Mouse (Mus musculus): Measurements from ENCODE around the gene Gatd1. TPM values are rescaled to one million over a fixed set of nuclear protein-coding genes. Genes with fewer than 3 reads are reported as not detected.
"Not testable (repeated sequence)": the region's sequence is repeated elsewhere in the genome, so short reads cannot be mapped to it uniquely, and the experiment has no call there.

The Gatd1 gene
- polyA plus RNA-seq, 1 experiment from 2014 or later = 13.5 TPM

- no peak overlapping the region for H3K4me2 ChIP-seq (ENCODE audit: low read depth, low read length)
- 83% methylated on average over 14 of the region's 14 CpGs for WGBS (ENCODE audit: insufficient replicate concordance)
- no peaks in the 10 kb centered on the region for H3K9me3 ChIP-seq (replicated peaks; ENCODE audit: control insufficient read depth, low read length)
- peaks cover 24% of the 10 kb centered on the region for H3K4me1 ChIP-seq (ENCODE audit: control insufficient read depth, low read depth, low read length)
- H3K9ac ChIP-seq (ENCODE audit: low read depth, low read length) = no peak overlapping the region
- ATAC-seq (ENCODE audit: low read depth) = no peak
- peaks cover 26% of the 10 kb centered on the region for H3K27me3 ChIP-seq (ENCODE audit: control insufficient read depth, insufficient read depth, low read depth, low read length)
- no peak overlapping the region for H3K4me3 ChIP-seq (ENCODE audit: low read depth, low read length)
- H3K27ac ChIP-seq (ENCODE audit: low read length) = no peak overlapping the region
- H3K36me3 ChIP-seq (ENCODE audit: control insufficient read depth, insufficient read depth) = no peaks in the 10 kb centered on the region
Observed at GRCm38 (mm10) chr7:141457236-141457635, 43.3 kb upstream of the Gatd1 start.

GRCm38 (mm10) chr7:141456739-141457138 is 42.8 kb upstream of the Gatd1 start:
- no peak for ATAC-seq (ENCODE audit: low read depth)
- Histone ChIP-seq H3K4me2 (ENCODE audit: low read depth, low read length) (no peak overlapping the region), H3K4me3 (ENCODE audit: low read depth, low read length) (no peak overlapping the region), H3K4me1 (ENCODE audit: control insufficient read depth, low read depth, low read length) (peaks cover 27% of the 10 kb centered on the region), H3K9ac (ENCODE audit: low read depth, low read length) (no peak overlapping the region), H3K27ac (ENCODE audit: low read length) (peak overlapping the region; percentile 12; the same call in 1 of the 2 replicates), H3K36me3 (ENCODE audit: control insufficient read depth, insufficient read depth) (peaks cover 3% of the 10 kb centered on the region), H3K9me3 (replicated peaks; ENCODE audit: control insufficient read depth, low read length) (no peaks in the 10 kb centered on the region), H3K27me3 (ENCODE audit: control insufficient read depth, insufficient read depth, low read depth, low read length) (peaks cover 21% of the 10 kb centered on the region)
- WGBS (ENCODE audit: insufficient replicate concordance) = 74% methylated on average over 6 of the region's 6 CpGs

GRCm38 (mm10) chr7:141455610-141456314 is 41.8 kb upstream of the Gatd1 start:
- H3K27me3 ChIP-seq (ENCODE audit: control insufficient read depth, insufficient read depth, low read depth, low read length) = peaks cover 11% of the 10 kb centered on the region
- H3K9ac ChIP-seq (ENCODE audit: low read depth, low read length) = peak overlapping the region; percentile 81
- peaks cover 27% of the 10 kb centered on the region for H3K4me1 ChIP-seq (ENCODE audit: control insufficient read depth, low read depth, low read length)
- peak; percentile 40 for ATAC-seq (ENCODE audit: low read depth)
- H3K36me3 ChIP-seq (ENCODE audit: control insufficient read depth, insufficient read depth) = peaks cover 12% of the 10 kb centered on the region
- peak overlapping the region; percentile 90 for H3K4me3 ChIP-seq (ENCODE audit: low read depth, low read length)
- 2% methylated on average over 23 of the region's 23 CpGs for WGBS (ENCODE audit: insufficient replicate concordance)
- H3K9me3 ChIP-seq (replicated peaks; ENCODE audit: control insufficient read depth, low read length) = no peaks in the 10 kb centered on the region
- peak overlapping the region; percentile 100 for H3K4me2 ChIP-seq (ENCODE audit: low read depth, low read length)
- peak overlapping the region; percentile 92 for H3K27ac ChIP-seq (ENCODE audit: low read length)

- H3K9ac ChIP-seq (ENCODE audit: low read depth, low read length) = peak within 1 kb of the TSS; percentile 81
- under 1% methylated on average over 42 of the region's 45 CpGs for WGBS (ENCODE audit: insufficient replicate concordance)
- H3K27me3 ChIP-seq (ENCODE audit: control insufficient read depth, insufficient read depth, low read depth, low read length) = peaks cover 5% of the 10 kb centered on the region; the same call in 1 of the 2 replicates
- no peaks in the 10 kb centered on the region for H3K9me3 ChIP-seq (replicated peaks; ENCODE audit: control insufficient read depth, low read length)
- H3K4me3 ChIP-seq (ENCODE audit: low read depth, low read length) = peak within 1 kb of the TSS; percentile 90
- ATAC-seq (ENCODE audit: low read depth) = peak; percentile 91
- H3K36me3 ChIP-seq (ENCODE audit: control insufficient read depth, insufficient read depth) = peaks cover 15% of the 10 kb centered on the region
- peaks cover 31% of the 10 kb centered on the region for H3K4me1 ChIP-seq (ENCODE audit: control insufficient read depth, low read depth, low read length)
- peak within 1 kb of the TSS; percentile 100 for H3K4me2 ChIP-seq (ENCODE audit: low read depth, low read length)
- peak within 1 kb of the TSS; percentile 92 for H3K27ac ChIP-seq (ENCODE audit: low read length)
Observed at GRCm38 (mm10) chr7:141454967-141455551, 41.1 kb upstream of the Gatd1 start, which contains the start of gene Pnpla2. TSS of gene Pnpla2 (plus strand) at chr7:141455198.

GRCm38 (mm10) chr7:141453636-141454035 is 39.7 kb upstream of the Gatd1 start:
- Histone ChIP-seq H3K9ac (ENCODE audit: low read depth, low read length) (no peak overlapping the region), H3K36me3 (ENCODE audit: control insufficient read depth, insufficient read depth) (peaks cover 19% of the 10 kb centered on the region), H3K4me3 (ENCODE audit: low read depth, low read length) (no peak overlapping the region), H3K27me3 (ENCODE audit: control insufficient read depth, insufficient read depth, low read depth, low read length) (no peaks in the 10 kb centered on the region), H3K27ac (ENCODE audit: low read length) (no peak overlapping the region), H3K4me1 (ENCODE audit: control insufficient read depth, low read depth, low read length) (peaks cover 39% of the 10 kb centered on the region), H3K9me3 (replicated peaks; ENCODE audit: control insufficient read depth, low read length) (no peaks in the 10 kb centered on the region), H3K4me2 (ENCODE audit: low read depth, low read length) (no peak overlapping the region)
- no peak for ATAC-seq (ENCODE audit: low read depth)
- WGBS (ENCODE audit: insufficient replicate concordance) = 70% methylated on average over 2 of the region's 2 CpGs

- peaks cover 19% of the 10 kb centered on the region for H3K36me3 ChIP-seq (ENCODE audit: control insufficient read depth, insufficient read depth)
- no peak overlapping the region; the same call in 1 of the 2 replicates for H3K9ac ChIP-seq (ENCODE audit: low read depth, low read length)
- H3K4me3 ChIP-seq (ENCODE audit: low read depth, low read length) = no peak overlapping the region
- H3K27me3 ChIP-seq (ENCODE audit: control insufficient read depth, insufficient read depth, low read depth, low read length) = no peaks in the 10 kb centered on the region
- H3K27ac ChIP-seq (ENCODE audit: low read length) = no peak overlapping the region
- no peaks in the 10 kb centered on the region for H3K9me3 ChIP-seq (replicated peaks; ENCODE audit: control insufficient read depth, low read length)
- H3K4me1 ChIP-seq (ENCODE audit: control insufficient read depth, low read depth, low read length) = peaks cover 42% of the 10 kb centered on the region
- no peak overlapping the region for H3K4me2 ChIP-seq (ENCODE audit: low read depth, low read length)
- ATAC-seq (ENCODE audit: low read depth) = no peak
Observed at GRCm38 (mm10) chr7:141451928-141452327, 38.0 kb upstream of the Gatd1 start.

- H3K27me3 ChIP-seq (ENCODE audit: control insufficient read depth, insufficient read depth, low read depth, low read length) = no peaks in the 10 kb centered on the region
- H3K4me2 ChIP-seq (ENCODE audit: low read depth, low read length) = peak within 1 kb of the TSS; percentile 86
- peaks cover 19% of the 10 kb centered on the region for H3K36me3 ChIP-seq (ENCODE audit: control insufficient read depth, insufficient read depth)
- H3K4me1 ChIP-seq (ENCODE audit: control insufficient read depth, low read depth, low read length) = peaks cover 47% of the 10 kb centered on the region
- ATAC-seq (ENCODE audit: low read depth) = peak; percentile 88
- peak within 1 kb of the TSS; percentile 89 for H3K27ac ChIP-seq (ENCODE audit: low read length)
- H3K9me3 ChIP-seq (replicated peaks; ENCODE audit: control insufficient read depth, low read length) = no peaks in the 10 kb centered on the region
- H3K4me3 ChIP-seq (ENCODE audit: low read depth, low read length) = peak within 1 kb of the TSS; percentile 90
- H3K9ac ChIP-seq (ENCODE audit: low read depth, low read length) = peak within 1 kb of the TSS; percentile 89
- WGBS (ENCODE audit: insufficient replicate concordance) = under 1% methylated on average over 63 of the region's 63 CpGs
Observed at GRCm38 (mm10) chr7:141447110-141447991, 33.4 kb upstream of the Gatd1 start, which contains the start of gene Rplp2. TSS of gene Rplp2 (plus strand) at chr7:141447370.

- not testable (repeated sequence) for H3K27me3 ChIP-seq (ENCODE audit: control insufficient read depth, insufficient read depth, low read depth, low read length); ATAC-seq (ENCODE audit: low read depth); H3K4me3 ChIP-seq (ENCODE audit: low read depth, low read length); H3K9ac ChIP-seq (ENCODE audit: low read depth, low read length); H3K27ac ChIP-seq (ENCODE audit: low read length); H3K9me3 ChIP-seq (replicated peaks; ENCODE audit: control insufficient read depth, low read length)
- peaks cover 54% of the 10 kb centered on the region for H3K4me1 ChIP-seq (ENCODE audit: control insufficient read depth, low read depth, low read length)
- peaks cover 17% of the 10 kb centered on the region for H3K36me3 ChIP-seq (ENCODE audit: control insufficient read depth, insufficient read depth)
- H3K4me2 ChIP-seq (ENCODE audit: low read depth, low read length) = peak overlapping the region; percentile 81
- WGBS (ENCODE audit: insufficient replicate concordance) = 52% methylated on average over 3 of the region's 3 CpGs
Observed at GRCm38 (mm10) chr7:141446374-141446773, 32.4 kb upstream of the Gatd1 start.
